Mouse (Mus musculus): ENCODE measurements at regions not wholly inside any gene's neighbourhood (a gene's known extent, or its start where the extent isn't known, plus 50 kb on each side); places are given as distances from the start of the nearest gene placed in this dataset.

DNA sequence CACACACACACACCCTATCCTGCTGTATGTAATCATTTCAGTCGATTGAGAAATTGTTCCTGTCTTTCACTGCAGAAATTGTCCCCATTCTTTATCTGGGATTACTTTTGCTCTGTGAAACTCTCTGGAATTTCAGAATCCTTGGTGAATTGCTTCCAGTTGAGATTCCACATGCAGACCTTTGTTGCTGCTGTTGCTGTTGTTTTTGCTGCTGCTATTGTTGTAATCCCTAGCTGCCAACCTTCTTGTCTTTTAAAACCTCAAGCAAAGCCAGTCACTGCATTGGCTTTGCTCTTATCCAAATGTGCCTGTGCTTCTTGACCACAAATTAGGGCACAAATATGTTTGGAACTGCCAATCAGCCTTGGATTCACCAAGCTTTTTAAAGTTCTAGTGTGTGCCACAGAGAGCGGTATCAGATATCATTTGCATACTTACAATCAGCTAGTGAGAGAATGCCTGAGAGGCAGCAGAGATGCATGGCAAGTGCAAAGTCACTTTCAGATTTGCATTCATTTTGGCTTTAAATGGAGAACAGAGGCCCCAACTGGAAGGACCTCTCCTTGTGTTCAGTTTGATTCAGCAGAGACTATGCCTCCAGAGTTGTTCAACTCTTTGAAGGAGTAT lies 1187.0 kb upstream of the Map3k7 start:
- ATAC-seq: no peak

DNA sequence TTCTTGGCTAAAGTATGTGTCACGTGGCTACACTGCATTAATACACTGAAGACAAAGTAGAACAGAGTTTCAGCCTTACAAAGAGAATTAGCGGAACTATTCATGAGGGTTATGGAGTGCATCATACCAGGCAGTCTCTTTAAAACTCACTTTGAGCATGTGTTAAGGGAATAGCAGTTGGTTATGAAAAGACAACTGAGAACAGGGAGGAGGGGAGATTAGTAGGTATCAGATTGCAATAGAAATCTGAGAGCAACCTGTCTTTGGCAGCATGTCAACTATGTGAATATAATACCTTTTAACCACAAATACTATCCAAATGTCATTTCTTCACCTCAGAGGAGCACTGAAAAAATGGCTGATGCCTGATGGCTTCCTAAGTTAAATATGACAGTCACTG lies 1182.2 kb upstream of the Map3k7 start:
- ATAC-seq: no peak

DNA sequence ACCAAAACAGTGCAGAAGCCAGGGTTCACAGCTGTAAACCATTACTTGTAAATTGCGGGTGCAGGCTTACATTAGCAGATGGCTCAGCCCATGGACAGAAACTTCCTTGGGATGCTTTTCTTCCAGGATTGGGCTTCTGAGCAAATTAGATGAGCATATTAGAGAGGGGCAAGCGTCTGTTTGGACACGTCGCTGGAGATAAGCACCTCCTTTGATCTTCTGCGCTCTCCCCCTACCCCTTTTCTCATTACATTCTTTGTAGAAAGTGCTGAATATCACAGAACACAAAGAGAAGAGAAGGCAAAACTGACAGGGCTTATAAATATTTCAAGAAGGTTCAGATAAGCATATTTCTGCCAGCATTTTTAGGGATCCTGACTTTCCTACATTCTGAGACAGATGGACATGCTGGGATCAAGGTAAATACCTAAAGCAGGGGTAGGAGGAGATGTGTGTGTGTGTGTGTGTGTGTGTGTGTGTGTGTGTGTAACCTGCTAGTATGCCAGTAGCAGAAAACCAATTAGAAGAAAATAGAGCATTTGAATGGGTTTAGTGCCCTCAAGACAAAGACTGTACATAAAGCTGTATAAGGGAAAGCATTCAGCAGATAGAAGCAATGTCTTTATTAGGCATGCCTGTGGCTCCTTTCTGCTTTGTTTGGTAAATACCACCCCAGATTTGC lies 1173.8 kb upstream of the Map3k7 start:
- ATAC-seq: no peak

DNA sequence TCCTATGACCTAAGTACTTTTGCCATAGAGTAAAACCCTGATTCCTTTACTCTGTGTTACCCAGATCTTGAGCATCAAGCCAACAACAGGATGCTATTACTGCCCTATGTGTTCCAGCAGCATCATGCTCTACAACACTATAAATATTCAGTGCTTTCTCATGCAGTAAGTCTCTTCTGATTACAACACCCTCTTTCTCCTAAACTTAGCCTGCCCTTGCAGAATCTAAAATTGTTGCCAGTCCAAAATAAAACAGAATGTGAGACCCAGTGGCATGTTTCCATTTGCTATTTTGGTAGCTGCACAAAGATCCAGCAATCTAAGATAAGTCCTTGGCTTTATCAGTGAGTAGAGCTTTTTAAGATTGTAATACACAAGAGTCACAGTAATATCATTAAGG lies 1154.1 kb upstream of the Map3k7 start:
- ATAC-seq: no peak

DNA sequence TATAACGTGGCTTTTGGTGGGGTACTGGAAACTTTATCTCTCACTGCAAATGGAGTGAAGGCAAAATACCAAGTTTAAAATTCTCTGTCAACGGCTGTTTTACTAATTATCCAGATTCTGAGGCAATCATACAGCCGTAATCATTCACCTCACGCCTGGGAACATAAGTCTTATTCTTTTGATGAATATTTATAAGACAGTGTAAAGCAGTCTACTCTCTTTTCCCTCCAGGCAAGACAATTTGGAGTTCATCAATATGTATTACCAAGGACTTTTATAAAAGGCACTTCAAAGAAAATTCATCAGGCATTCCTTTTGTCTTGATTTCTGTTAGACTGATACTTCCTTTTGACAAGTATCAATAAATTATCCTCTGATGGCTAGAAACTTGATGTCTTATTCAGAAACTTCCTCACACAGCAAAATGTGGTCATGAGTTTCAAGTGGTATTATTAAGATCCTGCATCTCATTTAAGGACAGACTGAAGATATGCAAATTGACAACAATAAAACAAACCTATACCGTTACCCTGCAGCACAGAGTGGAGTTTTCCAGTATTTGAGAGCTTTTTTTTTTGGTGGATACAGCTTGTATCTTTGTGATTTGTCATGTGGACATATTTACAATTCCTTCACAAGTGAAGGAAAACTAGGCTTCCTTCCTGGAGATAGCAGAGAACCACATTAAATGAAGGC lies 1108.4 kb upstream of the Map3k7 start:
- ATAC-seq: no peak

DNA sequence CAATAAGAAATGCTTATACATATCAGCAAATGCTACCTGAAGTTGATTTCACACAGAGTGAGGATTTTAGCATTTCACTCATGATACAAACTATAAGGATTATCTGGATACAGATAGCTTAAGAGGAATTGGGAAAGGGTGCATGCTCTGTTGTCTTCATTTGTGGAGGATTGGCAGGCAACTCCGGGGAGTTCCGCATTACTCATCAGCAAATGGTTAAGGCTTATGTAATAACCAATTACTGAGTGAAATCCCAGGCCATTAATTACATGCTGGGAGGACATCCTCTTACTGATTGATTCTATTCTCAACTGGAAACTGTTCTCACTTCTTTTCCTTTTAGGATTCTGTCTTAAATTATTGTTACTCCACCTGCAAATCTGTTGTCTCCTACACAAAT lies 1058.9 kb upstream of the Map3k7 start:
- no peak for ATAC-seq

DNA sequence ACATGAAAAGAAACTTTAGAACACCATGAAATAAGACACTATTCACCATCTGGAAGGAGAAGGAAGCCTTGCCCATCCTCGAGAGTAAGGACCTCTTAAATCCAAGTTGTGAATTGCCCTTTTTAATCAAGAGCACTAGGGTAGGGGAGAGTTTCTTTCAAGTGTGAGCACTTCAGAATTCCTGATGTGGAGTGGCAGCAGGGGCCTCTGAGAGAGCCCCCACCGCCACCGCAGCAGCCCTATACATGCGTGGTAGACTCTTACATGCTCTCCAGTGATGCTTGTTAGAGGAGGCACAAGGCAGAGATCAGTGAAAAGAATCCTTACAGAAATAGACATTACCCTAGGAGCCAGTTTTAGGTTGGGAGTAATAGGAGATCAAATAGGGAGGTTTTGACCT lies 1041.0 kb upstream of the Map3k7 start:
- ATAC-seq: no peak

DNA sequence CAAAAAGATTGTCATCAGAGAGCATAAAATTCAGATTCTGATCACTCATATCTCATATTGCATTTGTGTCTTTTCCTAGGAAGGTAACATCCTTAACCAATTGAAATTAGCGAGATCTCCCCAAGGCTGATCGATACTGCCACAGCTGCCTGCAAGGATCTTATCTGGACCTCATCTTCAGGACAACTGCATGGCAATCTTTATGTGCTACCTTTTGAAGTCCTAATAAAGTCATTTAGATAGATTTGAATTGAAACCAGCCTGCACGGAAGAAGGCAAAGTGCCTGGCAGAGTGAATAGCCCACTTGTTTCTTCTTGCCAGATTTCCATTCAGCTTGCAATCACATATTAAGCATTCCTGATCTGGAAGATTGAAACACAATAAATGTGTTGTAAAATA lies 1031.5 kb upstream of the Map3k7 start:
- no peak for ATAC-seq

DNA sequence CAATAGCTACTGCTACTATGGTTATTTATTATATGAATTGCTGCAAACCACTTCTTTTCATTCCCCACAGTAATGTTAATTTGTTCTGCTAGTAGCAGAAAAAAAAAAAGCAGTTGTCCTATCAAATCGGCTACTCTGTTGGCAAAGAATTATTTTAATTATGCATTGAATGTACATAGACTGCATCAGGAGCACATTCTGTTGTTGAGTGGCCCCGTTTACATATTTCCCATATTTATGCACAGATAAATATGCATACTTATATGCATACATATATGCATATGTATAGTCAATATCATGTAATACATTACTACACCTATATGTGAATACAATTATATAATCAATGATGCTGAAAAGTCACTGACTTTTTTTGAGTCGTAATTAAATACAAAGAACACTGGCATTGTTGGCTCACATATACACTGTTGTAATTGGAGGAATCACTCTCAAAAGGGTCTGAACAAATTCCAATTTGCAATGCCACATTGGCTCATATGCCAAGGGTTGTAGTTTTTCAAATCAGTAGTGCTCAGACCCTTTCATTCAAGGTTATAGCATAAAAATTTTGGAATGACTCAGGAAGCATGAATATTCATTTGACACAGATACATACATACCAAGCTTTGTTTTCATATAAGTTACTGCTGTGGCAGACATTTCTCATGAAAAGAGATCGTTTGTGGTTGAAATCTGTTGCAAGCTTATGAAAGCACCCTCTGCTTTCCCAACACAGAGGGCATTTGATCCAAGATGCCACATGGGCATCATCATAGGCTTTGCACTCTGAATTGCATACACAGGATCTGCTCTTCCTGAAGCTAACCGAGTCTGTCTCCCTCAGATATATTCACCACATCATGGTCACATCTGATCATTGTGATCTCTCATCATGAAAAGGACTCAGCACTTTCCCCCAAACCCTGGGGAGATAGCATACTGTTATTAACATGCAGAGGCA lies 1030.6 kb upstream of the Map3k7 start:
- ATAC-seq: no peak

DNA sequence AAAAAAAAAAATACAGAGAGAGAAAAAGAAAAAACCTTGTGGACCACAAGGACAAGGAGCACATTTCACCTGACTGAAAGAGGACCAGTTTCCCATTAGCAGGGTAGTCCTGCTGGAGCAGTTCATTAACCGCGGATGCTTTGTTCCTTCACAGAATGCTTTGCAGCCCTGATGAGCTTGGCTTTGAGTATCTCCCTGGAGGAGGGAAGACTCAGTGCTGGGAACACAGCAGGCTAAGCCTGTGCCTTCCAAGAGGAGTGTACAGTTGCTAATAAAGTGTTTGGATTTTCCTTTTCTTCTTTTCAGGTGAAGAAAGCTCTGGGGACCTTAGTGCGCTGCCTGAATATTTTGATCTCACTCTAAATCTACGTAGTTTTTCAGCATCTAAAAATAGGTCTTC lies 980.3 kb upstream of the Map3k7 start:
- ATAC-seq: no peak

DNA sequence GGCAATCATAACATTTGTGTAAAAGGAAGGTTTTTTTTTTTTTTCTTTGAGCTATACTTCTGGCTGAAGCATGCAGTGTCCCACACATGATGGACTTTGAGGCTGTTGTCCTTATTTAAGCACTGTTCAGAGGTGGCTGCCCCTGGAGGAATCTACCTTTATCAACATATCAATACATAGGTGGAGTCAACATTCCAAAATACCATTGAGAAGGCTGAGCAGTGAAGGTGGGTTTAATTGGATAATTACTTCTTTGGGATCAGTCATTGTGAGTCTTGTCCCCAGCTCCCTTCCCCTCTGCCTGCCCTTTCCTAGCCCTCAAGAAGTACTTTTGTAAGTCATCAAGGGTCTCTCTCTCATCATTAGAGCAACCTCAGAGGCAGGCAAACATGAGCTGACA lies 951.9 kb upstream of the Map3k7 start:
- ATAC-seq: no peak

DNA sequence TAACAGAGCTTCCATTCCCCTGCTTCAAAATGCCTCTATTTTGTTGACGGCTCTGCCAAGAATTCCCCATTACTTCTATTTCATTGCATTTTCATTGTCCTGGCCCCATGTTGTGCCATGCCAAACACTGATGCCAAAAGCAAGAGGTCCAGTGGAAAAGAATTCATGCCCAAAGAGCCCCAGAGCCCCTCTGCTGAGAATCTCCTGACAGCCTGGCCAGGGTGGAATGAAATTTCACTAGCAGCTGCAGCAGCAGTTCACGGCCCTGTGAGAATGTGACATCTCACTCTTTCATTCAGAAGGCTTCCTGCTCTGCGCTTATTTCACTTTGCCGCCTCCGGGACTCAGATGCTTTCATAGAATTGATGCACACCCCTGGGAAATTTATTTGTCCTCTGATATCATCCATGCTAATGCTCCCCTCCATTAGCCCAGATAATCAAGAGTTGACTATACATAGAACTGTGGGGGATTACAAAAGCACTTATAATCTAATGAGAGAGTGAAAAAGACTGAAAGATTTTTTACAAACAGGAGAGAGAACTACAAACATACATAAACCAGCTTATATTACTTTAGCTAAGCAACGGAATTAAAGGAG lies 911.7 kb upstream of the Map3k7 start:
- ATAC-seq: no peak

DNA sequence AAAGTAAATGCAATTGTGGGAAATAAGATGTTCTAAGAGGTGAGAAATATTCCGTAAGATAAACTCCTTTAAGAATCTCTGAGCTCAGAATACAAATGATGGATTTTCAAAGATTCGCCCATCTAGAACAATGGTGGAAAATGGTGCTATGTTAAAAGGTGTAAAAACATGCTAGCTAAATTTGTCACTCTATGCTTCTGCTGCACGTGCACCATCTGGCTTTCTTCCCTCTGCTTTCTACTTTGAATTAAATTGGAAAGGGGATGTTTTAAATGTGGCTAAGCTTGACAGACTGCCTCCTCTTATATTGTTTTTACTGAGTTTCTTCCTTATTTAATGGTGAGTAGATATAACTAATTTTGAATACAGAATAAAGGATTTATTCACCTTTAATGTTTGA lies 887.7 kb upstream of the Map3k7 start:
- ATAC-seq: no peak

DNA sequence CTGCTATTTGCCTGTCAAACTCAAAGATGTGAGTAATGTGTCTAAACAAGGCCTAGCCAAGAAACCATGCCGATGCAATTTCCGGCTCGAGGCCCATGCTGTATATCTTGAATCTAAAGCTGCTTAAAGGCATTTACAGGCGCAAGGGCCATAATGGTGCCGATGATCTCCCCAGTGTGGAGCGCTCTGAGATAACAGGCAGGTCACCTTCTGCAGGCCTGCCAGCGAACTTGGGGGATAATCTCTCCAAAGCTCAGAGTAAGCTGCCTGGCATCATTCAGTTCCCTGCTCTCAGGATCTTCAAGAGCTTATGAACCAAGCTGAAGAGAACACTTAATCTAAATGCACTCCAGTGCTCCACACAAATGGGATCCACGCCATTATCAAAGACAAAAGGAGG lies 842.3 kb upstream of the Map3k7 start:
- ATAC-seq: no peak

DNA sequence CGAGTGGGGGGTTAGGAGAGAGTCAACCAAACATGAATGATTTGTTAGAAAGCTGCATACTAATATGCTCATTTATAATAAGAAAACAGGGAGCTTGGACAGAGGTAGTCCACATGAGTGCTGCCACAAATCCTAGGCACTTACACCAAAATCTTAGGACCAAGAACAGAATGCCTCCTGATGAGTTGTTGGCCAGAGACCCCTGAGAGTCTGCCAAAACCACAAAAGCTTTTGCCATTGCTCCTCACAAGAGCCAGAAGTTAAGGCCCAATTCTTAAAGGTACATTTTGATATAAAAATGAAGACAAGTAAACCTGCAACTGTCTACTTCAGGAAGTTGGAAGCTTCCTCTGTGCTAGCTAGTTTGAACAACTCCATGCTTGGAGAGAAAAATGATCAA lies 820.7 kb upstream of the Map3k7 start:
- no peak for ATAC-seq

DNA sequence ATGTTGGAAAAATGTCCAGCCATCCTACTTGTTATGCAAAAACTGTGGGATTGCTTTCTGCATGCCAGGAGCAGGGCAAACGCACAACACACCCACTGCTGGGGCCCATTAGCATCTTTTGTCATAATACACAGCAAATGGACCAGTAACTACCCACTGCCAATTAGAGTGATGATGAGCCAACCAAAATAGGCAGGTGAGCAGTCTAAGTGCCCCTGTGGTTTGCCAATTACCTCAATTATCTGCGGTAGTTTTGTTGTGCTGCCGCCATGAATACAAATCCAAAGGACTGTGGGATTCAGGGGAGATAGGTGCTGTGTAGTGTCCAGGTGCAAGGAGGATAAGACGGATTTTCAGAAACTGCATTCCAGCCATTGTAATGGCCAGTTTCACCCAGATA lies 796.5 kb upstream of the Map3k7 start:
- no peak for ATAC-seq

DNA sequence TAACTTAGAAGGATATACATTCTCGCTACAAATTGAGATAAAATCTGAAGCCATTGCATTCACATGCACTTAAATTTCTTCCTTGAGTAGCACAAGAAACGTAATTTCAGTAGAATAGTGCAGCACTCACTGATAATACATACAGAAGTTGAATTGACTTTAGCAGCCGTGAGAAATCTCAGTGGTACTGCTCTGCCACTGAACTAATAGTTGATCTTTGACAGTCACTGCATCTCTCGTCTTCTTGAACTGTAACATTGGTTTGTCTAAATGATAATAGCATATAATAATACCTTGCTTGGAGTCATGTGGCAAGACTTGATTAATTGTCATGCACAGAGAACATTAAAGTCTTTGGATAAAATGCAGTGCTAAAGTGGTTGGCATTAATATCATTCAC lies 795.5 kb upstream of the Map3k7 start:
- ATAC-seq: no peak

DNA sequence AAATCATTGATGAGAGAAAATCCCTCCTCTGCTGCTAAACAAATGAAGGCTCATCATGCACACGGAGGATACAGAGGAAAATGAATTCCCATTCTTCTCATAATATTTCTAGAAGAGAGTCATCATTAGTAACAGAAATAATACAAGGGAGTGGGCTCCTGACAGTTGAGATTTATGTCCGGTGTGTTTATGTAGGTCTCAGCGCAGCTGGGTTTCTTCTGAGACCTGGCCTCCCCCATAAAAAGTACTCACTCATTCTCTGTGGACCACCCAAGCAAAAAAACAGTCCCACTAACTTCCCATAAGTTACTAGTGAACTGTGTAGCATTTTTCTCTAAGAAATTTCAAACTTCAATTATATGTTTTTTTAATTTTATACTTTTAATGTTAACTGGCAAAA lies 792.7 kb upstream of the Map3k7 start:
- no peak for ATAC-seq

DNA sequence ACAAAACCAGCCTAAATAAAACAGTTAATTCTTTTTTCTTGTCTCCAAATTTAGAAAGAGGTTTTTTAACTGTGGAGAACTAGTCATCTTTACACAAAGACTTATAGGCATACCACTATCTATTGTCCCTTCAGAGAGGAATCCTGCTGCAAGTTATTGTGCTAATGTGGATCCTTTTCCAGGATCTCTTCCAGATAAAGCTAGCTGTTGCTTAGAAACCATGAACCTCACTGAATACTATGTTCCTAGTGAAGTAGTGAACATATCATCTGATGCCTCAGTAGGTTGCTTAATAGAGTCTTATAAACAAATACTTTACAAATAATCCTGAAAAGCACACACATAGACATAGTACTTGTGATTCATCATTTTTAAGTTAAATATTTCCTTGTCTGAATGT lies 766.0 kb upstream of the Map3k7 start:
- ATAC-seq: no peak

DNA sequence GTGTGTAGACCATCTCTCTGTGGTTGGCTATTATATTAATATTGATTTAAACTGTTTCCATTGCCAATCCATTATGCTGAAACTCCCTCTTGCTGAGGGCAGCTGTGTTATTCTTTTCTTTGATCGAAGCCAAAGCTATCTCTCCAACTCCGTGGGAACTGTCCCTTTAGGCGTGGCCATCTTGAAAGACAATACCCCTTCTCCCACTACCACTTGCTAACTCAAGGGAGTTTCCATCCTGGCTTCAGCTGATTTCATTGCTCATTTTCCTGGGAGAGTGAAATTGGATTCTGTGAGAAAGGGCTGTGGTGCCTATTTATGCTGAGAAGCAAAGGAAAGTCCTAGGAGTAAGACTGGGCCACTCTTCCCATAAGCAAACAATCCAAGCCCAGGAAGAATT lies 760.6 kb upstream of the Map3k7 start:
- no peak for ATAC-seq

DNA sequence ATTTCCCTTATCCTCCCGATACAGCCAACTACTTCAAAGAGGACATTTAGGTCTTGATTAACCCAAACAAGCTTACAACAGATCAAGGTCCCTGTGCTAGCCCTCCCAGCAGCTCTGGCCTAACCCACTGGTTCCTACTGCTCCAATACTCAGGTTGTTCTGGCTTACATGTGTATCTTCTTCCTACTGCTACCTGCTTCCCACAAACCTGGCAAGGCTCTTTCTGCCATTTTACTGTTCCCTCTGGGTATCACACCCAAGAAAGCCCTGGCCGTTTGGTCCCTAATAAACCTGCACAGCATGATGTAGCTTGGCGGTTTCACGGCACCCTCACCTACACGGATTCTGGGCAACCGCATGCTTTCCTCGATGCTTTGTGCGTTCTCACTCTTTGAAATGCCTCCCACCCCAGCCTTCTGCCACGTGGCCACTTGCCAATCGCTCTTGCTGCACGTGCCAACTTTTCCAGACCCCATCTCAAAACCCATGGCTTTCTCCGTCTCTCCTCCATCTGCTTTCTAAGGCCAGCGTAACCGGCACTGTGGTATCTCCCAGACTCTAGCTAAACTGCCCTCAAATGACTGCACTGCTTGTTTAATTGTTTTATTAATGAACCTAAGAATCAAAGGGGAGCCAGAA lies 758.4 kb upstream of the Map3k7 start:
- no peak for ATAC-seq

DNA sequence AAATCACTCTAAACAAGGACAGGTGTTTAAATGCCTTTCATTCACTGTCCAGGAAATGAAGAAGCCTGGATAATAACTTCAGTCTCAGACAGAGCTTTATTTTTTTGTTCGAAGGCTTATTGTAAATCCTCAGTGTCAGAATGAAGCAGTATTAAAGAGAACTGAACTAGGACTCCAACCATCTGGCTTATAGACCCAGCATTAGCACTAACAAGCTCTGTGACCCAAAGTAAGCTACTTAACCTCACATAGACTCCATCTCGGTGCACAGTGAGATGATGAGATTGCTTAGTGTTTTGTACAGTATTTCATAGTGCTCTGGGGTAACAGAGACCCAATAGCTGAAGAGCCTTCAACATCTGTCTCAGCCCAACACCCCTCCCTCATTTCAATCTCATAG lies 738.2 kb upstream of the Map3k7 start:
- ATAC-seq: no peak

Measured in CD4-positive, CD25-positive, alpha-beta regulatory T cell, adult 4 months (primary cell).